Mouse (Mus musculus) layer of hippocampus, adult 2 months (tissue): Measurements from ENCODE around the gene Ccser1. TPM values are rescaled to one million over a fixed set of nuclear protein-coding genes. Genes with fewer than 3 reads are reported as not detected.

ENCODE experiments used
- DNase-seq, 2 experiments: peaks; one replicate each; pipeline ENCODE4 v3.0.0; 2022; ENCODE audit warnings: low spot score in 2 of 2
- H3K27ac ChIP-seq: fragments of 200-600 bp; 2 replicates; pipeline ENCODE4 v1.8.1; 2022
- H3K4me3 ChIP-seq: fragments of 200-600 bp; 2 replicates; pipeline ENCODE4 v1.8.1; 2022; ENCODE audit warnings: mild to moderate bottlenecking
- CTCF ChIP-seq: fragments of 200-600 bp; conservative IDR thresholded peaks from 2 replicates; pipeline ENCODE4 v1.8.1; 2022; ENCODE audit warnings: antibody characterized with exemption, mild to moderate bottlenecking, moderate library complexity
- total RNA-seq, 2 experiments: library from RNA; stranded (reverse); gene quantifications; 2 replicates each; pipeline ENCODE4 v1.2.3; 2021

Ccser1 gene
- total RNA-seq, 2 experiments from 2014 or later, result 36.9 to 45.1 TPM

- Histone ChIP-seq H3K27ac (no peak overlapping the region), H3K4me3 (no peak overlapping the region)
- no peak for DNase-seq
- TF ChIP-seq CTCF, result no peak
These were observed 408.9 kb downstream of the Ccser1 start for GRCm38 (mm10) chr6:61588999-61589398.

DNA sequence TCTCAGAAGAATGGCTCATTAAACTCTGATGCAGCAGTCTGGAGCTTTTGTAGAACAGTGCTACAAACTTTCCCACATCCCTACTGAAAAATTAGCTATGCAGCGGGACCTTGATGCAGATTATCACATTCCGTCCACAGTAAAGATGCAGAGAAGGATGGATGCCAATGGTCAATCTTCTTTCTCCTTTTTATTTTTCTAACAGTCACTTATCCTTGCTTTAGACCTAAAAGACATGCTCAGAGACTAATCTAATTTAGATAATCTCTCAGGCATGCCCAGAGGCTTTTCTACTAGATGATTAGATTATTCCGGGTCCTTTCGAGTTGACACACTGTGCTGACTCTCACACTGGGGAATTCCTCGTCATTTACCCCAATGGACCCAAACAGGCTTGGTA, 421.8 kb downstream of the Ccser1 start:
- DNase-seq, result no peak
- no peak overlapping the region for H3K4me3 ChIP-seq
- no peak overlapping the region for H3K27ac ChIP-seq
- no peak for TF ChIP-seq CTCF

- Histone ChIP-seq H3K27ac (no peak overlapping the region), H3K4me3 (no peak overlapping the region)
- DNase-seq, result no peak
- TF ChIP-seq CTCF, result no peak
These were observed 434.8 kb downstream of the Ccser1 start for GRCm38 (mm10) chr6:61614920-61615319.

GRCm38 (mm10) chr6:61621707-61622106, 441.6 kb downstream of the Ccser1 start:
- no peak overlapping the region for H3K4me3 ChIP-seq
- DNase-seq, result no peak
- TF ChIP-seq CTCF, result no peak
- H3K27ac ChIP-seq, result no peak overlapping the region

DNA sequence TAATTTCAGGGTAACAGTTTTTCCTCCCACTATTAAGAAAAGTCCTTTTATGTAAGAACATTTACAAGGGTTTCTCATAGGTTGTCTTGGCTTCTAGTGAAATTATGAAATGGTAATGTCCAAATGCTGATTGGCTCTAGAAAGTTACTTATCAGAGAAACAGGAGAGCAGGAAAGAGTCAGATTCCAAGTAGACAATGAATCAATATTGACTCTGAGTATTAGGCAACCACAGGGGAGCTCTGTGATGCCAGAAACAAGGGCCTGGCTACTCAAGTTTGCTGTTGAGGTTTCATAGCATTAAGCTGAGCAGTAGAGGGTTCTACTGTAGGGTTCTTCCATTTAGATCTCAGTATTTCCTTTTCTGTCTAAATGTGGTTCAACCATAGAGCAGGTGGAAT, 481.3 kb downstream of the Ccser1 start:
- no peak overlapping the region for H3K27ac ChIP-seq
- no peak for DNase-seq
- H3K4me3 ChIP-seq, result no peak overlapping the region
- TF ChIP-seq CTCF, result no peak

DNA sequence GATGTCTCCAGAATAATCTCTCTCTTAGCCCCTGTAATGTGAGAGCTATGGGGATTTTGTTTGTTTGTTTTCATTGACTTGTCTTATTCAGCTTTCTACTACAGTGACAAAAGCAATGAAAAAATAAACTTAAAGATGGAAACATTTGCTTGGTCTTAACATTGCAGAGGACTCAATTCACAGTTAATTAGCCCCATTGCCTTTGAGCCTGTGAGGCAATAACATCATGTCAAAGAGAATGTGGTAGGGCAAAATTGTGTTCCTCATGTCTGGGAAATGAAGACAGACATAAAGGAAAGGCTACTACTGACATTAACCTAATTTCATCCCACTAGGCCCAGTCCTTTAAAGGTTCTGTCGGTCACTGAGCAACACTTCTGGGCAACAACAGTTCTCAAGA, 484.4 kb downstream of the Ccser1 start:
- Histone ChIP-seq H3K4me3 (no peak overlapping the region), H3K27ac (no peak overlapping the region)
- no peak for TF ChIP-seq CTCF
- no peak for DNase-seq

DNA sequence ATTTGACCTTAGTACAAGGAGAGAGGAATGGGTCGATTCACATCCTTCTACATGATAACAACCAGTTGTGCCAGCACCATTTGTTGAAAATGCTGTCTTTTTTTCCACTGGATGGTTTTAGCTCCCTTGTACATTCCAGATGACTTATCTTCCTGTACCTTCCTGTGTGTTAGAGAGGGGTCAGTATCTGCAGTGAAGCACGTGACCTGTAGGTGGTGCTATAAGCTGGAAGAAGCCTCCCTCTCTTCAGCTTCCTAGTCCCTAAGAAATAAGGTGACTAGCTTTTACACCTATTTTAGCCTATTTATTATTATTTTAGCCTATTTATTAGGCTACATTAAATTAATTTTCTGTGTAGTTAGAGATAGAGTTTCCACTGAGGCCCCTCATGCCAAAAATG, 506.9 kb downstream of the Ccser1 start:
- TF ChIP-seq CTCF, result peak; percentile 68
- peak in 1 of 2 experiments; percentile 17 for DNase-seq
- no peak overlapping the region for H3K4me3 ChIP-seq
- no peak overlapping the region for H3K27ac ChIP-seq

- Histone ChIP-seq H3K27ac (no peak overlapping the region), H3K4me3 (no peak overlapping the region)
- TF ChIP-seq CTCF, result no peak
- DNase-seq, result no peak
These were observed 522.9 kb downstream of the Ccser1 start for GRCm38 (mm10) chr6:61703003-61703402.

DNA sequence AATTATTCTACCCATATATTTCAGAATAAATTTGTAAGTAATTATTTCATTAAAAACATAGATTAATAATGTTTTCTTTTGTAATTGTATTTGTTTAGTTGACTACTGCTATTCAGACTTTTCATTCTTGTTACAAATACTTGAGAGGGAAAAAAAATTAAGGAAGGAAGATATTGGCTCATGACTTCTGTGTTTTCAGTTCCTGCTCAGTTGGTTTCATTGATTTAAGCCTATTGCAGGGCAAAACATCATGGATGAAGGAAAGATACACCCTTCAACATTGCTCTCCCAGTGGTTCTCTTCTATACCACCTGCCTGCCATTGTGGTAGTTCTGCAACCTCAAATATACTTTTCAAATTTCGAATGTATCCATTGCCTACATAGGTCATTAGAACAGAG, 541.1 kb downstream of the Ccser1 start:
- DNase-seq, result no peak
- Histone ChIP-seq H3K4me3 (no peak overlapping the region), H3K27ac (no peak overlapping the region)
- no peak for TF ChIP-seq CTCF

- Histone ChIP-seq H3K27ac (no peak overlapping the region), H3K4me3 (no peak overlapping the region)
- no peak for DNase-seq
- TF ChIP-seq CTCF, result no peak
These were observed 548.9 kb downstream of the Ccser1 start for GRCm38 (mm10) chr6:61729065-61729464.

DNA sequence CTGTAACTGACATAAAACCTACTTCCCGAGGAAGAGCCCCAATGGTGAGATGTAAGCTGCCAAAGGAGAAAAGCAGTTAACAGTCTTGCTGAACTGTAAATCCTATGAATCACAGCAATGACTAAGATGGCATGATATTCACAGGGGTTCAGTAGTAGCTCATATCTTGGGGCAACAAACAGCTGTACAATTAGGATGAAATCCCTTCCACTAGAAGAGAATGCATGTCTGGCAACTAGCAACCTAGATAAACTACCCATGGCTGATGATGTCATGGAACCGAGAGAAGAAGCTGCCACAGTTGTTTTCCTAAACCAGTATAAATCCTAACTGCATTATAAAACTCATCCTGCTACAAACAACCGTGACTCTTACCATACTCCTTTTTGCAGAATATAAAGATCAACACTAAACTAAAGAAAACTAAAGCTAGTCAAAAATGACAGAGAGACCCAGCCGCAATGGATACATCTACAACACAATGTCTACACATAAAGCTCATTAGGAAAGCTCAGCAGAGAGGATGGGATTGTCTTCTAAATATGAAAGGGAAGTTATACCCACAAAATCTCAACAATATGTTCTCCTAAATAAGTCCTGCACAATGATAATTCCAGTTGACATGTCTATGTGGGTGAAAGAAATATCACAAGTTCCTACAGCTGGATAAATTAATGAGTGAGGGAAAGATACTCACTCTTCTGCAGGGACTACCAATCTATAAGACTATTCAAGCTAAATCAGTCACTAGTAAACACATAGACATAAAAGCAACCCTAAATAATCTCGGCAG, 550.2 kb downstream of the Ccser1 start:
- no peak for TF ChIP-seq CTCF
- no peak overlapping the region for H3K27ac ChIP-seq
- no peak for DNase-seq
- no peak overlapping the region for H3K4me3 ChIP-seq

- Histone ChIP-seq H3K4me3 (no peak overlapping the region), H3K27ac (no peak overlapping the region)
- no peak for DNase-seq
- TF ChIP-seq CTCF, result no peak
These were observed 566.2 kb downstream of the Ccser1 start for GRCm38 (mm10) chr6:61746346-61746745.

DNA sequence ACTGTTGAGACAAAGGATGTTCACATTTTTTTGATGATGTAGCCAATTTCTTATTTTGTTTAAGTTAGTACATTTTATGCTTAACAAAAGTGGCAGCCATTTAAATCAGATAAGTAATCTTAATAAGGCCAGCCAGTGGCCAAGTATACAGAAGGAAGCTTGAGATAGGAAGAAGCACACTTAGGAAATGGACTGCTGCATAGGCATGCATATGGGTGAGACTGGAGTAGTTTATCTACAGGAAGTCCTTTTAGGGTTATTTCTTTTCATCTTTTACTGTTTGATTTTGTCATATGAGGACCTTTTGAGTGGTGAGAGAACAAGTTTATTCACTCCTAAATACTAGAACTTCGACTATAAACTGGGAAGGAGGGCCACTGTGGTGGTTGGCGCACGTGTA, 582.0 kb downstream of the Ccser1 start:
- TF ChIP-seq CTCF, result no peak
- H3K4me3 ChIP-seq, result no peak overlapping the region
- DNase-seq, result no peak
- H3K27ac ChIP-seq, result no peak overlapping the region

DNA sequence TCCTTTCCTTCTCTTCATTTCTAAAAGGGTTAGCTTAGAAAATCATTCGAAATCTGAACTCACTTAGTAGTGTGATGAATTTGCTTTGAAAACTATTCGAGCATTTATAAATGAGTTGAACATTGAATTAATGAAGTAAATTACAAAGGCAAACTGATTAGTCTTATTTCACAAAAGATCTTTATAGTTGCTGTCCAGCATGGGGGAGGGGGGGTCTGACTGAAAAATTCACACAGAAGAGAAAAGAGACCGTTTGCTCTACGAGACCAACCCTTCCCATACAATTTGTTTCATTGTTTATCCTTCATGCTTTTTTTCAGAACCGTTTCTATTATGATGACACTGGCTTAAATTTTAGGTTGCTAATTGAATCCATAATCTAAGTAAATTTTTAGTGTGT, 583.3 kb downstream of the Ccser1 start:
- Histone ChIP-seq H3K4me3 (no peak overlapping the region), H3K27ac (no peak overlapping the region)
- no peak for TF ChIP-seq CTCF
- no peak for DNase-seq
